Mouse (Mus musculus): Measurements from ENCODE around the gene Trir.

The Trir gene

DNA sequence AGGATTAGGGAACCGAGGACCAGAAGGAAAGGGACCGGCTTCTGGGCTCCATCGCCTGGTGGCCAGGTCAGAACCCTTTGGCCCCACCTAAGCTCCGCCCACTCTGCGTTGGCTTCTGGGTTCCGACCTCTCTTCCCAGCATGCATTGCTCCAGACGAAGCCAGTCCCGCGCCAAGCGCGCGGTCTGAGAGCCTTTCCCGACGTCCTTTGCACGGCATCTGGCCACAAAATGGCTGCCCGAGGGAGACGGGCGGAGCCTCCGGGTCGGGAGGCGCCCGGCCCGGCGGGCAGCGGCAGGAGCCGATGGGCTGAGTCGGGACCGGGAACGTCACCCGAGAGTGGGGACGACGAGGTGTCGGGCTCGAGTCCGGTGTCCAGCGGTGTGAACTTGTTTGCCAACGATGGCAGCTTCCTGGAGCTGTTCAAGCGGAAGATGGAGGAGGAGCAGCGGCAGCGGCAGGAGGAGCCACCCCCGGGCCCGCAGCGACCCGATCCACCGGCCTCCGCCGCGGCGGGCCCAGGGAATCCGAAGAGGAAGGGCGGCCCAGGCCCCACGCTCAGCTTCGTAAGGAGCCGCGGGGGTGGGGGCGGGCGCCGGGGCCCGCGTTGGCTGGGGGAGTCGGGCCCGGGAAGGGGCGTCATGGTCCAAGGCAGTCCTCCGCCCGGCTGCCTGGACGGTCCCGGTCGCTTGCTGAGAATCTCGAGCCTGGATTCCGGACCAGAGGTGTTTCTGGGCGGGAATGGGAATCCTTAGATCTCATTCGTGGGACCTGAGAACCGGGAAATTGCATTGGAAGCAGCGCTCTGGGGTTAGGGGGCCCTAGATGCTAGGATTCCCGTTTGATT, at the start of gene Trir:
Trir (plus strand) TSS at position 154 of the 846 bp plus-strand sequence.
- peak; percentile 98 for DNase-seq (ENCODE audit: low read depth)

DNA sequence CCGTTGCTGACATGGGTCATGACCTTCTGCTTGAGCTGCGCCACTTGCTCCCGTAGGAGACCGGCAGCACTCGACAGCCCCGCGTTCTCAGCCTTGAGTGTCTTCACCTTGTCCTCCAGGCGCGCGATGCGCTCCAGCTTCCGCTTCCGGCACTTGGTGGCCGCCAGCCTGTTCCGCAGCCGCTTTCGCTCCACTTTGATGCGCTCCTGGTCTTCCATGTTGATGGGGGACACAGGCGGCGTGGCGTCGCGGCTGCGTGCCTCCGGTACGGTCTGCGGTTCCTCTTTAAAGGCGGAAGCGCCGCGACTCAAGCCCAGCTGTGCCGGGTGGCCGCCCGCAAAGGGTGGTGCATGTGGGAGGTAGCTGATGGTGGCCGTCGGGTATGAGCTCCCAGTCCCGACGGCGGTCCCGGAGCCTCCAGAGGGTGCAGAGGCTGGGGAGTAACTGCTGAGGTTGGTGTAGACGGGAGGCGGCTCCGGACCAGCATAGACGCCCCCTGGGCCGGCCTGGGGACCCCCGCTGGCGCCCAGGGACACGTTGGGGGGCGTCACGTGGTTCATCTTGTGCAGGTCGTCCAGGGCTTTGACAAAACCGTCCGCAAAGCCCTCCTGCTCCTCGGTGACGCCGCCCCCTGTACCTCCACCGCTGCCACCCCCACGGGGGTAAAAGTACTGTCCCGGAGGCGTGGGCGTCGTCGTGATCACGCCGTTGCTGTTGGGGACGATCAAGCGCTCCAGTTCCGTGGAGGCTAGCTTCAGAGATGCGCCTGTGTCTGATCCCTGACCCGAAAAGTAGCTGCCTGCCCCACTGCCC, 49.0 kb upstream of the Trir start:
- peak; percentile 65 for DNase-seq (ENCODE audit: low read depth)

DNA sequence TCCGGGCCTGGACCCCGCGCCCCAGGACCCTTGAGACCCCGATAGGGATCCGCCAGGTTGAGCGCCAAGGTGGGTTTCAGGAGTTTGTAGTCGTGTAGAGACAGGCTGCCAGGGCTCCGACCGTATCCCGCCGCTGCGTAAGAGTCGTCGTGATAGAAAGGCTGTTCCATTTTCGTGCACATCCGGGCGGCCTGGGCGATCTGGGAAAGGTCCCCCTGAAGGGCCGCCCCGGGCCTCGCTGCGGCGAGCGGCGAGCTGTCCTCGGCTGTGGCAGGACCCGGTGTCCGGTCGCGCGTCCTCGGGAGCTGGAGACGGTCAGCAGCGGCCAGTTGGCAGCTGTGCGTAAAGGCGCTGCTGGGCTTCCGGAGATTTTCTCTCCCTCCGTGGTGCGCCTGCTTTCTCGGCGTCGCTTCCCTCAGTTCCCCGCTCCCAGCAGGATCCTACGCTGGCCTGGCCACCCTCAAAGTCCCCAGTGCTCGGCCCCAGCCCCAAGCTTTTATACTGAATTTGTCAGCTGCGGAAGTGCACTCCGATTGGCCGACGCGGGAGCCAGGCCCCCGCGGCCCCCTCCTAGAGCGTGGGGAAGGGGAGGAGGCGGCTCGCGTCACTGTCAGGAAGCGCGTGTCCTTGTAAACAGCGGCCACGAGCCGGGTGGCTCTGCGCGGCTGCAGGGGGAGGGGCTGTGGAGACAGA, 48.2 kb upstream of the Trir start, which contains the start of gene Junb:
Junb (minus strand) TSS at position 471 of the 693 bp plus-strand sequence.
- DNase-seq (ENCODE audit: low read depth) = peak; percentile 96

DNA sequence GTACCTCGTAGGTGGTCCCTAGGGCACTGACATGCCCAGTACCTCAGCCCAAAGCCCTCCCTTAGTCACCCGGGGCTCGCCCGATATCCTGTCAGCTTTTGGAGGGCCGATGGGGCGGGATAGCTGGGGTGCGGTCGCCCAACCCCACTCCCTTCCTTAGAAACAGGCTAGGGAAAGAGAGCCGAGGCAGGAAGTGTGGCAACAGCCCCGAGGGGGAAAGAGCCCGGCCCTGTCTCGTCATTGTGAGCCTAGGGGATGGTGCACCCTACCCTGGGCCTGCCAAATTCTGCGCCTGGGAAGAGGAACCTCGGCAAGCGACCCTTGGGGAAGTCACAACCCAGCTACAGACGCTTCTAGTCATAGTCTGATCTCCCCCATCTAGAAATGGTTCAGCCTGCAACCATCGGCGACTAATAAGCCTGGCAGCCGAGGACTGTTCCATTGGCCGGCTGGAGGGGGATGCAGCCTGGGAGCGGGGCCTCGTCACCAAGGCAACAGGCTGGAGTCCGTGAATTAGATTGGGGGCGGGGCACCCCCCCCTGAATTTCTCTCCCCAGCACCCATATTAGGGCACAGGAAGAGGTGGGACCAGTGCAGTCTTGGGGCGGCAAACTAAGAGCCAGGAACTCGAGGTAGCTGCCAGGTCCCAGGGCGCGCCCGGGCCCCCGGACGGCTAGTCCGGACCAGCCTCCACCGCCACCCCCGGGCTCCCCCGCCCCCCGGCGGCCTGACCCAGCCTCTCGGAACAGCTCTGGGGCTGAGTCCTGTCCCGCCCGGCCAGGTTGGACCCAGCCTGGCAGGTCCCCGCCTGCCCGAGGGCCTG, 46.8 kb upstream of the Trir start:
- peak; percentile 97 for DNase-seq (ENCODE audit: low read depth)

DNA sequence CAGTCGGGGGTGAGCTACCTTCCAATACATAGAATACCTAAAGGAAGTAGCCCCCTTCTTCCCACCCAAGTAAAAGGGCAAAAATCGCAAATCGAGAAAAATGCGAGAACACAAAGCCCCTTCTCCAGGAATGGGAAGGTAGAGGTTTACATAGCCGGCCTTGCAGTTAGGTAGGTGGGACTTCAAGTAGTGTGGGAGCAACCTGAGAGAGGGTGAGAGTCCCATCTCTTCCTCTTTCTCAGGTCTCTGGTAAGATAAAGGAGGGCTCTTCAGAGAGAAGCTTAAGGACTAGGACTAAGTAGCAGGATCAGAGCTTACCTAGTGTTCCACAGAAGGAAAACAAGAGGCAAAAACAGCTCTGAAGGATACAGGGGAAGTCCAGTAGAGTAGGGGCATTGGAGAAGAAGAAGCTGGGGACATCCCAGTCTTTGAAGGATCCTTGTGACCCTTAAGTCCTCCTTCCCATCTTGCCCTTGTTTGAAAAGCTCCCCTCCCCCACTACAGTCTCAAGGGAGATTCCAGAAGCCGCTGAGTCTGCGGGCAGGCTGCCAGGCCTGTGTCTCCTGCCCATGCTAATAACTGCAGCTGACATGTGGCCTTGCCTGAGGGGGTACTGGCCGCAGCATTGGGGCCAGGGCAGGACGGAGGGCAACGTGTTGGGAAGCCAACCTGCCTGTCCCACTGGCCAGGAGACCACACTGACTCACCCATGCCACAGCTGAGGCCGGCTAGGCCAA, 45.8 kb upstream of the Trir start:
- DNase-seq (ENCODE audit: low read depth) = peak; percentile 94

DNA sequence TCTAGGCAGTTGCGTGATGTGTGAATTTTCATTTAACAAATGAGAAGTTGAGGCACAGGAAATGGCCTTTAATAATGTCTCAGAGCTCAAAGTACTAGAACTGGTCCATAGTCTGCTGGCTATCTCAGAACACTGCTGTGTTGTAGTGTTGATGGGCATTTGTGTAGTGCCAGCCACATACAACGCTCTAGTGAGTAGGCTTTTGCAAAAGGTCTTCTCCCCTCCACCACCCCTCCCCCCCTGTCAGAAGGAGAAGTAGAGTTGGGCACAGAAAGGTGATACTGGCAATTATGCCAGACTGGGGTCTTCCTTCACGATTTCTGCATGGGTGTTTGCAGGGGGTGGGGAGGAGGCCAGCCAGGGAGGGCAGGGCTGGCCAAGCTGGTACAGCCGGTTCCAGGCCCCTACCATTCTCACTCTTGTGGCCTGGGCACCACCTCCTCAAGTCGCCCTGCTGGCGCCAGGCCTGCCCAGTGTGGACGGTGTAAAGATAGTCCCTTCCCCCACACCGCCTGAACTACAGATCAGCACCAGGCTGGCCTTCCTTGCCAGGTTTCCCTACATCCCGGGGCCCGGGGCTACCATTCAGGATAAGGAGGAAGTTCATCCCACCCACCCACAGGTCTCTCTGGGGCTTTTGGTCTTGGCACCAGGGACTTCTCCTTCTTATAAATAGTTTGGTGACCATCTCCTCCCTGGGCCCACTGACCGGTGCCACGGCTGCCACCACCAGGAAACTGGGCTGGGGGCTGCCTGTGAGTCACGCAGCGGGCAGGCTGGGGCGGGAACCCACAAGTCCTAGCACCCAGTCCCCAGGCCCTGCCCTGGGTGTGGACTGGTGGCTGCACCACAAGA, 44.8 kb upstream of the Trir start:
- no peak for DNase-seq (ENCODE audit: low read depth)

DNA sequence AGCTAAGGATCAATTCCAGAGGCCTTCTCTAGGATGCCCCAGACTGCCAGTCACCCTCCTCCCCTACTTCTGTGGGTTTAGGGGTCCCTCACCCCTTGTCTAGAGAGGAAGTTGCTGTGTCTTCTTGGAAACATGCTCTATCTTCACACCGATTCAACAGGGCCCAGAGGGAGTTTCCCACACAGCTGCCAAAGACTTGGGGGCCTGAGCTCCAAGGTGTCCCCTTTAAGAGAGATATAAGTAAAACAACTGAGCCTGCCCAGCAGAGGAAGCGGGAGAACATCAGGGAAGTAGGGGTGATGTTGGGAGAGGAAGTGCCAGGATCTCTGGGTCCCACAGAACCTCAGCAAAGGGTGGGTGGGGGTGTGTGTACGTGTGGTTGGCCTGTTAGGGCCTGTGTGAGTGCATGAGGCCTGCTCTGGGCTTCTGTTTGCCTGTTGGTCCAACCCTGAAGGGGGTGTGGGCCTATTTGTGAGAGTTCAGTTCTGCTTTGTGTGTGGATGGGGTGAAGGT, 44.1 kb upstream of the Trir start:
- no peak for DNase-seq (ENCODE audit: low read depth)

DNA sequence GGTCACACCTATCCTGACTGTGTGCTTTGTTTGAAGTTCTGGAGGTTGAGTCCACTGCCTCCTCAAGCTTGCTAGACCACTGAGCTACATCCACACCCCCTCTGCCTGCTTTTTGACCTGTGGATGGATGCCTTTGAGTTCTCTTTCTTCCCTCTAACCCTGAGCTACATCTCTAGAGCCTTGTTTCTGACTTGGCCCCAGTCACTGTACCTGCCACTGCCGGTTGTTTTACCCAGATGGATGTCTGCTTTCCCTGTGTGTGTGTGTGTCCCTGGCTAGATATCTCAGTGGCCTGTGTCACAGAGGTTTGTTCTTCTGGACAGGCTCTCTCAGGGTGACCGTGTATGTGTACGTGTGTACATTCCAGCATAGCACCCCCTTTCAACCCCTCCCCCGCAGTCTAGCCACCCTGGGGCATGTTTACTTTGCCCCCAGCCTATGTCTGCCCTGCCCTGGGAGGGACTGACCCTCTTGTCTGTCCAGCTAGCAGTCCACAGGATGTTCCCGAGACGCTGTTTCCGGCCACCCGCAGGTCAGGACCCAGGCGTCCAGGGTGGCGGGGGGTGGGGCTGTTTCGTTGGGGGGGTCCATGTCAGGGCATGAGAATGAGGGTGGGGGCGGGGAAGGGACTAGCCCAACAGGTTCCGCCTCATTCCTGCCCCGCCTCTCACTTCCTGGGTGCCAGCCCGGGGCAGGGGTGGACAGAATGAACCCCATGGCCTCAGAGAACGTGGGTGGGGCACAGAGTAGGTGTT, 42.2 kb upstream of the Trir start:
- DNase-seq (ENCODE audit: low read depth) = no peak

DNA sequence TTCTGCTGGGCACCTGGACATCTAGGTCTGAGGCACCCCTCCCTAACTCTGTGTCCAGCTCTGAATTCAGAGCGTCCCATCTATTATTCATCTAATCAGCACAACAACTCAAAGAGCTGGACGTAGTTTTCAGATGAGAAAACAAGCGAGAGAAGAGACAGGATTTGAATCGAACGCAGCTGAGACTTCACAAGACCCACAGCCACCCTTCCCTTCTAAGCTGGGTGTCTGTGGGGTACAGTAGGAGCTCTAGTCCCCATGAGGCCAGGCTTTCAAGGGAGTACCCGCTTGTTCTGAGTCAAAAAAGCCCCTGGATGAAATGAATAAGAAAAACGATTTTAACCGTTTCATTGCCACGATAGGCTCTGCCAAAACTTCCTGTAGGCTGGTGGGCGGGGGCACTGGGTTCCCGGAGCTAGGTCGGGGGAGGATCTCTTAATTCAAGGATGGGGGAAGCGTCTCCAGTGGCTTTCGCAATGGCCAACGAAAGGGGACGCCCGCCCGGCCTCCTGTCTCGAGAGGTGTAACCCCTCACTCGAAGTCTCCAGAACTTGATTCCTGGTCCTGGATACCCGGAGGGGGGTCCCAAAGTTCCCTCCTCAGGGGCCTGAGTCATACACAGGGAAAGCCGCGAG, 41.5 kb upstream of the Trir start:
- no peak for DNase-seq (ENCODE audit: low read depth)

DNA sequence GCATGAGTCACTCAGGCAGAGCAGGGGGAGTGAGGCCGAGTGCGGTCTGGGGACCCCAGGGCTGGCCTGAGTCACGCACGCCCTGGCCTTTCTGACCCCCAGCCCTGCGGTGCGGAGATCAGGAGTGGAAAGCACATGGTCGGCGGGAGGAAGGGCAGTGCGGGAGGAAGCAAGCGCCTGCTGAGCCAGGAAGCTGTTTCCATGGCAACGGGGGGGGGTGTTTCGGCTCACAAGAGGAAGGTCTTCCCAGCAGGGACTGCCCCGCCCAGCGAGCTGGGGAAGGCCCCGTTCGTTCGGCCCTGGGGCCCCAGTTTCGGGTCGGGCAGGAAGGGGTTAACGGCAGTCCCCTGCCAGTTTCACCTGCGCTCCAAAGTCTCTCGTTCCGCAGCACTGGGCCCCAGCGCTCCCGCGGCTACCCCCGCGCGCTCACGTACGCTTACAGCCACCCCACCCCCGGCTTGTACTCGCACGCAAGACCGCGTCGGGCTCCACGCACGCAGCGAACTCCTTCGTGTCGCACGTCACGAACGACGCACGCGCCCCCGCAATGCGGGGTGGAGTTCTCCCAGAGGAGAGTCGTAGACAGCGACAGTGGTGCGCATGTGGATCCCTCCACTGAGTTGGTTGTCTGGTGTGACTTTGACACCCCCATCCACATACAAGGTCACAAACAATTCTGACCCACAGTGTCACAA, 40.8 kb upstream of the Trir start:
- peak; percentile 89 for DNase-seq (ENCODE audit: low read depth)

DNA sequence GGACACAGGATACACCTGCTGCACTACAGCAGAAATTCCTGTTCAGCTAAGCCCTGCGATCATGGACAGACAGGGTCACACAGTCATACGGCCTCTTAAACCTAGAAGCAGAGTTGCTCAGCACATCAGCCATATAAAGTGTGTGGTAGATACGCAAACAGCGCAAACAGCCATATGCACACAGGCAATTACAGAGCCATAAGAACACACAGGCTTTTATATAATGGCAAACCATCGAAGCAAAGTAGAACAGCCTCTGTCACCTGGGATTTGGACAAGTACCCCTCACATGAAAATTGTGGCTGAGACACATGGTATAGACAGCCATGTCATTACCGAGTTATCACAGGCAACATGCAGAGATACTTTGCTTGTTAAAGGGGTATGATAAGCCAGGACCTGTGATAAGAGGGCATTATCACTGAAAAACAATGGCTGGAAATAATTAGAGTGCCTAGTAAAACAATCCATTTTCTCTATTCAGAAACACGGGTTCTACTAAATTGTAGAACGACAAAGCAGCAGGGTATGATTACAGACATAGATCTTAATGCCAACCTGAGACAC, 40.2 kb upstream of the Trir start:
- DNase-seq (ENCODE audit: low read depth) = no peak

DNA sequence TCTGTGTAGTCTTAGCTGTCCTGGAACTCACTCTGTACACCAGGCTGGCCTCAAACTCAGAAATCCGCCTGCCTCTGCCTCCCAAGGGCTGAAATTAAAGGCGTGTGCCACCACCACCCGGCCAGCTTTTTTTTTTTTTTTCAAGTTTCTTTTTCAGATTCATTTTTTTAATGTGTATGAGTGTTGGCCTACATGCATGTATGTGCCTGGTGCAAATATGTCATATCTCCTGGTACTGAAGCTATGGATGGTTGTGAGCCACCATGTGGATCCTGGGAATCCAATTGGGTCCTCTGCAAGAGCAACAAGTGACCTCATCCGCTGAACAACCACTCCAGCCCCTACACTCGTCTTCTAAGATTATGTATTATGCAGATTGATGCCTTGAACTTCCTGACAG, 39.2 kb upstream of the Trir start:
- no peak for DNase-seq (ENCODE audit: low read depth)

DNA sequence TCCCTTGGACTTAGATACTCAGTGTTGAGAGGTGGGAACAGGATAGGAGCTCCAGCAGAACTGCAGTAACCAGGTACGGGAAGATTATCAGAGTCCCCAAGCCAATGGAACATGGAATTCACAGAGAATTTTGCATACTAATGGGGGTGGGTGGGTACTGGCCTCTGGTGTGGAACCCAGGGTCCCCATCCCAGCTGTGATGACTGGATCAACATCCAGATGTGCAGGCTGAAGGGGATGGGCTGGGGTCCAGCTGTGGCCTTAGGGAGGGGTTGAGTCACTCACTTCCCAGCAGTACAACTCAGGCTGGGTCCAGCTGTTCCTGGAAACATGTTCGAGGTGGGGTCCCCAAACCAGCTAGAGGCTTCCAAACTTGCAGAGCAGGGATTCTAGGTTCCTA, 38.7 kb upstream of the Trir start:
- peak; percentile 53 for DNase-seq (ENCODE audit: low read depth)

DNA sequence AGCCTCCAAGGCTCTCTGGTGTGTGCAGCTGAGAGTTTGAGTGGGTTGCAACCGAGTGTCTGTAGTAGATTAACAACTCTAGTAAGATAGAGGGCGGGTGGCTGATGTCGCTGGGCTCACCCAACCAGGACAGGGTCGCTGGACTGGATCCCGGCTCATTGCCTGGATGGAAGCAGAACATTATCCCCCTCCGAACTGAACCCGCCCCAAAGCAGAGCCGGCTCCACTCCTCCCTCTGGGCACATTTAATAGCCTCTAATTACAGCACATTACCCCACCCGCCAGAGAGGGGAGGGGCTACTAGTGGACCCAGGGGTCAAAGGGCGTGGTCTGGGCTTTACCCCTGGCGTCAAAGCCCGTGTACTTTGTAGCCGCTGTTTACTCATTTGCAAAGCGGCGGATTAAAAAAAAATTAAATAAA, 37.3 kb upstream of the Trir start:
- DNase-seq (ENCODE audit: low read depth) = peak; percentile 67

DNA sequence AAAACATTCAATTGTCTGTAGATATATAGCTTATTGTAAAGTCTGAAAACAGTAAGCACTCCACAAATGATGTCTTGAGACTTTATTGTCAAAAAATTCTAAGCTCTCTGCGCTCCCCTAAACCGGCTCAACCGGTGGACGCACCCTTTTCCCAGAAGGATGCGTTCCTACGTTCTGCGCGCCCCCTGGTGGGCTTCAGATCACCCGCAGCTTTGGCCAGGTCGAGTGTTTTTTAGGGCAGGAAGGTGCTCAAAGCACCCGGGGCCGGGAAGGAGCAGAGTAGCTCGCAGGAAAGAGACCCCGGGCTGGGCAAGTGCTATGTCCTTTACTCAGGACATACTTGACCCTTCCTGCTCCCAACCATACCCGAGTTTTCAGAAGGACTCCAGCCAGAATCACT, 36.8 kb upstream of the Trir start:
- DNase-seq (ENCODE audit: low read depth) = peak; percentile 98

DNA sequence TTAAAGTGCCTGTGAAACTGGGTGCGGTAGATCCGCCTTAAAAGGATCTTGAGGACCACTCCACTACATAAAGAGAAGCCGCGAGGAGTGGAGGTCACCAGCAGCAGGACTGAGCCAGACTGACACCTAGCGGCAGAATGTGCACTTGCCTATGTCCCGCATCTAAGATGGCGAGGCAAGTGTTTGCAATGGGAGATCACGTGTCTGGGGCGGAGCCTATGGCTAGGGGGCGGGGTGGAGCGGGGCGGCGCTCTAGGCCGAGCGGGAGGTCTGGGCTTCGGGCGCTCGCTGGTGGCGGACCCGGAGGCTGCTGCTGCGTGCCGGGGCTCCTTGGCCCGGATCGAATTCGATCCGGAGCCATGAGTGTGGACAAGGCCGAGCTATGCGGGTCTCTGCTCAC, 36.3 kb upstream of the Trir start, which contains the start of gene Hook2:
Hook2 (plus strand) TSS at position 255 of the 400 bp plus-strand sequence.
- DNase-seq (ENCODE audit: low read depth) = peak; percentile 99

DNA sequence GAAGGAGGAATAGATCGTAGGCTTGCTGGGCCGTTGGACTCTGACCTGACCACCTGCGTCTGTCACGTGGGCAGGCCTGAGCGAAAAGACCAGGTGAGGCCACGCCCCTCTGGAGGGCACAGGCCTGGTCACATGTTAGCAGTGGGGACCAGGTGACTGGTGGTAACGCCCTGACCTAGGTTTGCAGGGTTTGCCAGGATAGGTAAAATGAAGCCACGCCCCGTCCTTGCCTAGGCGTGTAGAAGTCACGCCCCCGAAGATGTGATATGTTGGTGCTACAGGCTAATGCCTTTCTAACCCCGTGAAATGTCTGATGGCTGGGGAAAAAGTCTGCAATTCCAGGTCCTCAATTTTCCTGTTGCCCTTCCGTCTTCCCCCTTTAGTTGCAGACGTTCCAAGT, 35.8 kb upstream of the Trir start:
- no peak for DNase-seq (ENCODE audit: low read depth)

All from NIH3T3 (cell line).